Mouse (Mus musculus) limb, embryonic 14.5 days (tissue): ENCODE results near the gene Ptpn1. TPM values are rescaled to one million over a fixed set of nuclear protein-coding genes. Genes with fewer than 3 reads are reported as not detected.

Experiments
- ATAC-seq: fragments of 200-750 bp; cut with Nextera tagmentation; 2 replicates; pipeline ENCODE4 v1.8.0; 2017; ENCODE audit warnings: low read depth, moderate number of reproducible peaks, moderate TSS enrichment; ENCODE audit not compliant: low FRiP score
- DNase-seq: peaks from one replicate; pipeline ENCODE4 v3.0.0-alpha.2; 2015; ENCODE audit warnings: low spot score
- H3K27ac ChIP-seq: fragments of 300-500 bp; sonication (generic); replicated peaks from 2 replicates; pipeline ENCODE4 v1.5.1; 2014; ENCODE audit warnings: low read depth, mild to moderate bottlenecking, low read length, moderate library complexity, mixed read lengths
- H3K27me3 ChIP-seq: fragments of 300-500 bp; sonication (generic); 2 replicates; pipeline ENCODE4 v1.6.1; 2014; ENCODE audit warnings: low read length, mixed read lengths; ENCODE audit not compliant: control insufficient read depth, insufficient read depth
- H3K36me3 ChIP-seq: fragments of 300-500 bp; sonication (generic); 2 replicates; pipeline ENCODE4 v1.6.1; 2014; ENCODE audit warnings: mild to moderate bottlenecking, low read length, moderate library complexity, mixed read lengths; ENCODE audit not compliant: control insufficient read depth, insufficient read depth
- H3K4me1 ChIP-seq: fragments of 300-500 bp; sonication (generic); 2 replicates; pipeline ENCODE4 v1.6.1; 2014; ENCODE audit warnings: antibody characterized with exemption, low read length, mixed read lengths; ENCODE audit not compliant: control insufficient read depth, insufficient read depth
- H3K4me2 ChIP-seq: fragments of 300-500 bp; sonication (generic); replicated peaks from 2 replicates; pipeline ENCODE4 v1.6.1; 2014; ENCODE audit warnings: low read depth, mild to moderate bottlenecking, low read length, moderate library complexity; ENCODE audit not compliant: severe bottlenecking
- H3K4me3 ChIP-seq: fragments of 300-500 bp; sonication (generic); replicated peaks from 2 replicates; pipeline ENCODE4 v1.5.1; 2014; ENCODE audit warnings: low read length
- H3K9ac ChIP-seq: fragments of 300-500 bp; sonication (generic); 2 replicates; pipeline ENCODE4 v1.6.1; 2014; ENCODE audit warnings: mild to moderate bottlenecking, low read depth, low read length, moderate library complexity; ENCODE audit not compliant: severe bottlenecking
- H3K9me3 ChIP-seq: fragments of 300-500 bp; sonication (generic); 2 replicates; pipeline ENCODE4 v1.6.1; 2016; ENCODE audit warnings: low read length; ENCODE audit not compliant: control insufficient read depth
- POLR2A ChIP-seq: fragments of 200-500 bp; IDR thresholded peaks from 2 replicates; pipeline ENCODE4 v1.8.0; 2012; ENCODE audit warnings: inconsistent platforms, mild to moderate bottlenecking, moderate library complexity, borderline replicate concordance; ENCODE audit not compliant: insufficient read depth, insufficient read length; ENCODE audit errors: extremely low read depth
- WGBS: fragments of 180-500 bp; shearing (Covaris S2); extraction: QIAGEN DNeasy Blood & Tissue Kit; methylation state at CpG from one replicate; pipeline ENCODE4 v1.1.7; 2014; 5-methylcytosine and 5-hydroxymethylcytosine counted together
- polyA plus RNA-seq, 2 experiments: library from polyadenylated mRNA; depleted of rRNA in 1 of 2; stranded (reverse) in 1 of 2; unstranded in 1 of 2; fragments of >200 nt; fragmentation: Nextera tagmentation in 1 of 2; extraction: Ambion mirVana in 1 of 2; gene quantifications; 2 replicates each; pipeline versions ENCODE4 v1.2.1 to v1.2.3; 2012 to 2014

The Ptpn1 gene
- polyA plus RNA-seq (2012; rRNA removed) (27.3 and 31.1 TPM in 2 replicates), polyA plus RNA-seq (2014; fragmentation: Nextera tagmentation; extraction: Ambion mirVana) (41.5 and 49.0 TPM in 2 replicates)

DNA sequence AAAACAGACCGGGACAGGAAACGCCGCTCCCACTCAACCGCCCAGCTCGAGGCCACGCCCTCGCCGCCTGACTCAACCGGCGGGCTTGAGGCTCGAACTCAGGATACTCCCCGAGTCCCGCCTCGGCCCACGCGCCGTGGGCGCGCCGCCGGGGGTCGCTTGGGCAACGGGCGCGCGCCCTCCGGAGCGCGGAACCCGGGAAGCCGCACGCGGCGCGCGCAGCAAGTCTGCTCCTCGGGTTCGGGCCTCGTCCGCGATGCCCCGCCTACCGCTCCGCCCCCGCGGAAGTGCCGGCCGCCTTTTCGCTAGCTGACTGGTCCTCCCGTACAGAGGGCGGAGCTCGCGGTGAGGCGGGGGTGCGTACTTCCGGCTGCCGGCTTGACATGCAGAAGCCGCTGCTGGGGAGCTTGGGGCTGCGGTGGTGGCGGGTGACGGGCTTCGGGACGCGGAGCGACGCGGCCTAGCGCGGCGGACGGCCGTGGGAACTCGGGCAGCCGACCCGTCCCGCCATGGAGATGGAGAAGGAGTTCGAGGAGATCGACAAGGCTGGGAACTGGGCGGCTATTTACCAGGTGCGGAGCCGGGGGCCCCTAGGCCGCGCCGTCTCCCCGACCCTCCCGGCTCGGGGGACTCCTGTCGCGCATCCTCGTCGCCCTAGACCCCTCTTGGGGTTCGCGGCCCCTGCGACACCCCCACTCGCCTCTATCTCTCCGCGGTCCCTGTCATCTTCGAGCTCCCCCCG, at the start of gene Ptpn1:
Ptpn1 (plus strand) TSS at position 73 of the 742 bp plus-strand sequence.
- peak within 1 kb of the TSS; percentile 90 for H3K4me3 ChIP-seq
- no peak for TF ChIP-seq POLR2A
- H3K4me1 ChIP-seq: peaks cover 17% of the 10 kb centered on the region
- no peaks in the 10 kb centered on the region for H3K36me3 ChIP-seq
- peak within 1 kb of the TSS; percentile 91 for H3K4me2 ChIP-seq
- peak within 1 kb of the TSS; percentile 85 for H3K9ac ChIP-seq
- 4% methylated on average over 95 of the region's 99 CpGs for WGBS
- DNase-seq: peak; percentile 95
- peak within 1 kb of the TSS; percentile 62 for H3K27ac ChIP-seq
- H3K27me3 ChIP-seq: no peaks in the 10 kb centered on the region
- ATAC-seq: peak; percentile 97
- no peaks in the 10 kb centered on the region for H3K9me3 ChIP-seq

DNA sequence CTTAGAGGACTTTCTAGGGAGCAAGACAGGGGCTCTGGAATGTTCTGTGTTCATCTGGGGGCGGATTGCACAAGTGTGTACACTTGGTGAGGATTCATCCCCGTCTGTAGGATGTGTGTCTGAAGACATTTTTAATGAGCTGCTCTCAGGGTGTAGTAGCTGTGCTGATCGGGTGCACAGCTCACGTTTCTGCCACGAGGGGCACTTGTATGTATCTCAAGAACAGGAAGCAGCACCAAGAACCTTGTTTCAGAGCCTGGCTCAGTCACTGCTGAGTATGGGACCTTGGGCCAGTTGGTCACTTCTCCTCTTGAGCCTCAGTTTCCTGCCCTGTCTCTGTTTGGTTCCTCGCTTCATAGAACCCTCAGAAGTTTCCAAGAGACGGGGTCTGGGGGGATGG, 45.4 kb upstream of the Ptpn1 start:
- no peaks in the 10 kb centered on the region for H3K36me3 ChIP-seq
- 0 out of 2 replicates have a peak, but pooled peaks cover 10% of the 10 kb centered on the region for H3K4me1 ChIP-seq
- no peak overlapping the region for H3K4me3 ChIP-seq
- no peaks in the 10 kb centered on the region for H3K27me3 ChIP-seq
- TF ChIP-seq POLR2A: no peak
- ATAC-seq: no peak
- H3K4me2 ChIP-seq: no peak overlapping the region
- DNase-seq: no peak
- 63% methylated on average over 7 of the region's 7 CpGs for WGBS
- no peak overlapping the region for H3K9ac ChIP-seq
- no peaks in the 10 kb centered on the region for H3K9me3 ChIP-seq
- H3K27ac ChIP-seq: no peak overlapping the region

GRCm38 (mm10) chr2:167887516-167888347, 44.1 kb upstream of the Ptpn1 start:
- Histone ChIP-seq H3K9me3 (no peaks in the 10 kb centered on the region), H3K4me1 (0 out of 2 replicates have a peak, but pooled peaks cover 10% of the 10 kb centered on the region), H3K27ac (no peak overlapping the region), H3K36me3 (no peaks in the 10 kb centered on the region), H3K4me3 (peak overlapping the region; percentile 27), H3K27me3 (no peaks in the 10 kb centered on the region), H3K9ac (0 out of 2 replicates have a peak overlapping the region, but pooled peaks have one; percentile 12), H3K4me2 (peak overlapping the region; percentile 48)
- DNase-seq (no peak), ATAC-seq (no peak; the same call in 1 of the 2 replicates)
- TF ChIP-seq POLR2A: no peak
- WGBS: 12% methylated on average over 22 of the region's 22 CpGs

DNA sequence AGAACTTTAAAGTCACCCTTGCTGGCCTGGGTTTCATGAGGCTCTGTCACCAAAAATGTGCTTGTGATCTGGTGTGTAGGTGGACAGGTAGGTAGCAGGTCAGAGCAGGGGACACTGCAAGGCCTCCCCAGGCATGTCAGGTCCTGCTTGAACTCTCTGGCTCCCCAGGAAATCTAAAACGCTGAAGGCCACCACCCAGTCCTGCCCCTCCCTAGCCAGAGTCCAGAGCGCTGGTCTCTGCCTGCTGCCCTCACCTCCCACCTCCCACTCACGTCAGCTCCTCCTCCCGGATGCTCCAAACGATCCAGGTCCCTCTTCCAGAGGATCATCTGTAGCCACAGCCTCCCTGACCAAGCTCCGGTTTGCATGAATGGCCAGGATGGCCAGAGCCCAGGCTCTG, 43.0 kb upstream of the Ptpn1 start:
- H3K4me1 ChIP-seq: 0 out of 2 replicates have a peak, but pooled peaks cover 10% of the 10 kb centered on the region
- no peak overlapping the region for H3K4me3 ChIP-seq
- H3K9me3 ChIP-seq: no peaks in the 10 kb centered on the region
- no peak overlapping the region for H3K27ac ChIP-seq
- no peak for TF ChIP-seq POLR2A
- no peak for ATAC-seq
- no peak overlapping the region for H3K9ac ChIP-seq
- no peaks in the 10 kb centered on the region for H3K36me3 ChIP-seq
- DNase-seq: no peak
- 61% methylated on average over 6 of the region's 6 CpGs for WGBS
- H3K27me3 ChIP-seq: no peaks in the 10 kb centered on the region
- no peak overlapping the region for H3K4me2 ChIP-seq

DNA sequence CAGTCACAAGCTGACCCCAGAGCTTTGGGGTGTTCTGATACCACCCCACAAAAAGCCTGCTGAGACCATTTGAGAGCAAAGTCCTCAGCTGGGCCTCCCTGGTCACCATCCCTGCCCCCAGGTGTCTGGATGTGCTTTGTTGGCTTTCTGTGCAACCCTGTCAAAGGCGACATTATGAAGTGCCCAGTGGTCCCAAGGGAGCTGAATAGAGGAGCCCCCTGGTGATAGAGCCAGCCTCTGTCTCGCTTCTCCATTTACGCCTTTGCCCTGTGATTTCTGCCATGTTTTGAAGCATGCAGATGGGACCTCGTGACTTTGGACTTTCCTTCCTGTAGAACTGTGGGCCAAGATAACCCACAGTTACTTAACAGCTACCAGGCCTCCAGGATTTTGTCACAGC, 42.0 kb upstream of the Ptpn1 start:
- no peaks in the 10 kb centered on the region for H3K36me3 ChIP-seq

More for the DNA sequence above, 42.0 kb upstream of the Ptpn1 start:
- DNase-seq (no peak), ATAC-seq (no peak)
- H3K4me2 ChIP-seq: no peak overlapping the region
- WGBS: 70% methylated on average over 4 of the region's 4 CpGs
- H3K27ac ChIP-seq: no peak overlapping the region
- no peak for TF ChIP-seq POLR2A
- no peak overlapping the region for H3K4me3 ChIP-seq
- H3K9ac ChIP-seq: no peak overlapping the region
- no peaks in the 10 kb centered on the region for H3K27me3 ChIP-seq
- no peaks in the 10 kb centered on the region for H3K9me3 ChIP-seq
- 0 out of 2 replicates have a peak, but pooled peaks cover 10% of the 10 kb centered on the region for H3K4me1 ChIP-seq
